Mouse (Mus musculus) intestine, embryonic 14.5 days (tissue): ENCODE measurements around the gene Bicd1. TPM values are rescaled to one million over a fixed set of nuclear protein-coding genes. Genes with fewer than 3 reads are reported as not detected.
A peak's percentile ranks its signal among the peaks of the same experiment; 100 is the strongest.

ENCODE experiments used
- ATAC-seq: fragments of 200-750 bp; cut with Nextera tagmentation; replicated peaks from 2 replicates; pipeline ENCODE4 v1.8.0; 2017; ENCODE audit warnings: low read depth, moderate number of reproducible peaks, moderate TSS enrichment, moderate library complexity; ENCODE audit not compliant: low FRiP score, low TSS enrichment
- DNase-seq: peaks from one replicate; pipeline ENCODE4 v3.0.0-alpha.2; 2018; ENCODE audit warnings: low spot score
- H3K27ac ChIP-seq: fragments of 300-500 bp; sonication (generic); 2 replicates; pipeline ENCODE4 v1.5.1; 2014; ENCODE audit warnings: low read depth, mild to moderate bottlenecking, control low read depth
- H3K27me3 ChIP-seq: fragments of 300-500 bp; sonication (generic); replicated peaks from 2 replicates; pipeline ENCODE4 v1.6.1; 2014; ENCODE audit warnings: low read length, control low read depth; ENCODE audit not compliant: control insufficient read depth, insufficient read depth
- H3K36me3 ChIP-seq: fragments of 300-500 bp; sonication (generic); 2 replicates; pipeline ENCODE4 v1.6.1; 2014; ENCODE audit warnings: low read length, control low read depth; ENCODE audit not compliant: control insufficient read depth, insufficient read depth
- H3K4me1 ChIP-seq: fragments of 300-500 bp; sonication (generic); replicated peaks from 2 replicates; pipeline ENCODE4 v1.6.1; 2014; ENCODE audit warnings: low read length, control low read depth, mixed read lengths; ENCODE audit not compliant: control insufficient read depth, insufficient read depth
- H3K4me2 ChIP-seq: fragments of 300-500 bp; sonication (generic); 2 replicates; pipeline ENCODE4 v1.6.1; 2014; ENCODE audit warnings: low read length
- H3K4me3 ChIP-seq: fragments of 300-500 bp; sonication (generic); 2 replicates; pipeline ENCODE4 v1.5.1; 2014; ENCODE audit warnings: low read depth, low read length, control low read depth, mixed read lengths
- H3K9ac ChIP-seq: fragments of 300-500 bp; sonication (generic); 2 replicates; pipeline ENCODE4 v1.6.1; 2014; ENCODE audit warnings: mild to moderate bottlenecking, low read length
- H3K9me3 ChIP-seq: fragments of 300-500 bp; sonication (generic); 2 replicates; pipeline ENCODE4 v1.6.1; 2016; ENCODE audit warnings: low read length, control low read depth; ENCODE audit not compliant: control insufficient read depth
- whole genome bisulfite sequencing: fragments of 180-500 bp; shearing (Covaris S2); extraction: QIAGEN DNeasy Blood & Tissue Kit; methylation state at CpG from one replicate; pipeline ENCODE4 v1.1.7; 2014; 5-methylcytosine and 5-hydroxymethylcytosine counted together
- microRNA-seq: library from miRNA; unstranded; fragments of <30 nt; microRNA quantifications from one replicate; pipeline ENCODE4, GENCODE M21; 2016
- polyA plus RNA-seq: library from polyadenylated mRNA; unstranded; fragments of >200 nt; fragmentation: Nextera tagmentation; extraction: Ambion mirVana; gene quantifications from 2 replicates; pipeline ENCODE4 v1.2.1, GENCODE M21; 2014

The Bicd1 gene
- polyA plus RNA-seq, 1 experiment from 2014 or later: 15.8 TPM

- Histone ChIP-seq H3K4me1 (no peaks in the 10 kb centered on the region), H3K36me3 (peaks cover 33% of the 10 kb centered on the region), H3K27me3 (no peaks in the 10 kb centered on the region), H3K9me3 (peaks cover 7% of the 10 kb centered on the region; the same call in 1 of the 2 replicates), H3K4me2 (no peak overlapping the region), H3K9ac (no peak overlapping the region), H3K4me3 (no peak overlapping the region), H3K27ac (no peak overlapping the region)
- DNase-seq (peak; percentile 51), ATAC-seq (no peak)
- 91% methylated on average over 7 of the region's 7 CpGs for WGBS
These were observed 177.2 kb downstream of the Bicd1 start for GRCm38 (mm10) chr6:149585708-149586504.

Small RNA genes within 50 kb of the gene (microRNA-seq; reads per million reads assigned to microRNA genes)
- gene Gm24307: not detected

Other genes starting within 250 kb of the Bicd1 start
- gene Amn1, start 220.2 kb upstream of the Bicd1 start, polyA plus RNA-seq: 26.7 and 29.8 TPM in 2 replicates
- 45.9 and 53.6 TPM in 2 replicates for gene Resf1, start 99.5 kb upstream of the Bicd1 start, polyA plus RNA-seq